Mouse (Mus musculus): ENCODE measurements around the gene Ankrd65. TPM values are rescaled to one million over a fixed set of nuclear protein-coding genes. Genes with fewer than 3 reads are reported as not detected.

Ankrd65 gene
- total and polyA plus RNA-seq, 3 experiments: not detected

DNA sequence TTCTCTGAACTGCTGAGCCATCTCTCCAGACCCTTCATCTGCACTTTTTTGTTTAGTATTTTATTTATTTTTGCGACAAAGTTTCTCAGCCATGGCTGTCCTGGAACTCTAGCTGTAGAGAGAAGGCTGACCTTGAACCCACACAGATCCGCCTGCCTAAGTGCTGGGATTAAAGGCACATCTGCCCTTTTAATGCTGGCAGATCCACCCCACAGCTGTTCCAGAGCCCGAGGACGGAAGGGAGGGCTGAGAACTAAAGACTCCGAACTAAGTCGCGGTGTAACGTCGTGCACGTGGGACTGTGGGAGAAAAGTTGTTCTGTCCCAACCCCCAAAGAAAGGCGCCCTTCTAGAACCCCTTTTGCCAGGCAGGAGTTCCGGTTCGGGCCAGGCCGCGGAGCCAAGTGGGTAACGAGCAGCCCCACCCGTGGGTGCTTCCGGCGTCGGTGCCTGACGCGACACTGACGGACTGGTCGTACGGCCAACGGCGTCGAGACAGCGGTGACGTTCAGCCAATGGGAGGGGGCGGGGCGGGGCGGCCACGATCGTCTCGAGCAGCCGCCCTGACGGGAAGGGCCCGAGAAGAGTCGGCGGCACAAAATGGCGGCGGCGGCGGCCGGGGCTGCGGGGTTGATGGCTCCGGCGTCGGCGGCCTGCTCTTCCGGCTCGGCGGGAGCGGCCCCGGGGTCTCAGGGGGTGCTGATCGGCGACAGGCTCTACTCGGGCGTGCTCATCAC lies 21.9 kb downstream of the Ankrd65 start, which contains the start of gene Ccnl2 (continued):
- peak; percentile 92 for TF ChIP-seq CHD2 (IDR thresholded peaks at IDR 0.05; ENCODE audit: low read length)
- TF ChIP-seq JUN (IDR thresholded peaks at IDR 0.05; ENCODE audit: insufficient read depth, low read depth, low read length): no peak
- TF ChIP-seq ETS1 (conservative IDR thresholded peaks at IDR 0.05; ENCODE audit: low read depth, low read length): 0 out of 2 replicates have a peak, but pooled peaks have one; percentile 14
- TF ChIP-seq MAX (IDR thresholded peaks at IDR 0.05; ENCODE audit: low read length): peak; percentile 95
- 0 out of 2 replicates have a peak, but pooled peaks have one; percentile 9 for TF ChIP-seq IRF4 (IDR thresholded peaks at IDR 0.05; ENCODE audit: low read depth, low read length)
- TF ChIP-seq ZNF384 (IDR thresholded peaks at IDR 0.05; ENCODE audit: low read depth, low read length): no peak
- no peak for TF ChIP-seq SMC3 (IDR thresholded peaks at IDR 0.05; ENCODE audit: low read depth, low read length)
- TF ChIP-seq KAT2A (IDR thresholded peaks at IDR 0.05; ENCODE audit: insufficient replicate concordance, low read length): peak; percentile 78; the same call in 1 of the 2 replicates
- no peak; the same call in 1 of the 2 replicates for TF ChIP-seq UBTF (IDR thresholded peaks at IDR 0.05; ENCODE audit: low read depth, low read length)
- no peak for TF ChIP-seq GABPA (IDR thresholded peaks at IDR 0.05; ENCODE audit: insufficient replicate concordance, low read depth, low read length)

DNA sequence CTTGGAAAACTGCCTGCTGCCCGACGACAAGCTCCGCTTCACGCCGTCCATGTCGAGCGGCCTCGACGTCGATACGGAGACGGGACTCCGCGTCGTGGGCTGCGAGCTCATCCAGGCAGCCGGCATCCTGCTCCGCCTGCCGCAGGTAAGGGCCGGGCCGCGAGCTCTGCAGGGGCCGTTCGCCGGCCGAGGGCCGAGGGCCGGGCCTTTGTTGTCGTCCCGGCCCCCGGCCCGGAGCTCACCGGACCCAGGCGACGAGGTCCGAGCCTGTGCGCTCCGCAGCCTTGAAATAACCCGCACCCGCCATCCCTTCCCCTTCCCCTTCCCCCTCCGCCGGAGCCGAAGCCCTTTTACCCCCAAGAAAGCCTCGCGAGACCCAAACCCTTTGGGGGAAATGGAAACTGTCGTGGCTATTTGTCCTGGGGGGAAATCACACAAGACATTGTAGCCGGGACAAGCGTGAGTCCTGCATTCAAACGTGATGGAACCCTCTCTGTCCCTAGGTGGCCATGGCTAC lies 22.5 kb downstream of the Ankrd65 start:
- in situ Hi-C loops (cut with MboI; ENCODE audit: low pct_ligation_motif_present, low pct_unique_long_range_greater_than_20kb, low sequenced_read_pairs) (no loop called here), dilution Hi-C loops (cut with MboI; ENCODE audit: extremely low pct_ligation_motif_present, extremely low pct_unique_long_range_greater_than_20kb, low sequenced_read_pairs) (no loop called here)
- Histone ChIP-seq H3K27me3 (replicated peaks) (no peaks in the 10 kb centered on the region), H3K9ac (ENCODE audit: insufficient read depth, low read depth) (peak overlapping the region; percentile 99), H3K79me2 (replicated peaks; ENCODE audit: control insufficient read depth, extremely low read depth, insufficient read depth, poor library complexity, severe bottlenecking) (peaks cover 45% of the 10 kb centered on the region), H3K4me1 (ENCODE audit: control insufficient read depth in 1 of 2, insufficient read depth in 2 of 2) (peaks cover 6 to 28% of the 10 kb centered on the region in 2 experiments), H3K4me3 (replicated peaks in 1 of 3; ENCODE audit: low read depth in 2 of 3, low read length in 2 of 3, poor library complexity in 1 of 3) (peak overlapping the region; percentile 82 to 100 (median 98)), H3K36me3 (replicated peaks in 1 of 2; ENCODE audit: control insufficient read depth in 1 of 2, insufficient read depth in 1 of 2, low read length in 1 of 2) (peaks cover 70 to 76% of the 10 kb centered on the region in 2 experiments), H3K9me3 (replicated peaks; ENCODE audit: low read length) (no peaks in the 10 kb centered on the region), H3K4me2 (ENCODE audit: insufficient read depth, low read depth, poor library complexity, severe bottlenecking) (peak overlapping the region; percentile 98; the same call in 1 of the 2 replicates), H3K27ac (ENCODE audit: insufficient read depth, low read depth) (peak overlapping the region; percentile 70)
- peak; percentile 89 for TF ChIP-seq CHD2 (IDR thresholded peaks at IDR 0.05; ENCODE audit: low read length)
- 0 out of 2 replicates have a peak, but pooled peaks have one; percentile 6 for TF ChIP-seq BHLHE40 (IDR thresholded peaks at IDR 0.05; ENCODE audit: low read depth, low read length)
- TF ChIP-seq UBTF (IDR thresholded peaks at IDR 0.05; ENCODE audit: low read depth, low read length): no peak
- TF ChIP-seq TBP (conservative IDR thresholded peaks at IDR 0.05; ENCODE audit: low read depth, low read length): 0 out of 2 replicates have a peak, but pooled peaks have one; percentile 29
- peak; percentile 54 for DNase-seq (ENCODE audit: extremely low read depth)

DNA sequence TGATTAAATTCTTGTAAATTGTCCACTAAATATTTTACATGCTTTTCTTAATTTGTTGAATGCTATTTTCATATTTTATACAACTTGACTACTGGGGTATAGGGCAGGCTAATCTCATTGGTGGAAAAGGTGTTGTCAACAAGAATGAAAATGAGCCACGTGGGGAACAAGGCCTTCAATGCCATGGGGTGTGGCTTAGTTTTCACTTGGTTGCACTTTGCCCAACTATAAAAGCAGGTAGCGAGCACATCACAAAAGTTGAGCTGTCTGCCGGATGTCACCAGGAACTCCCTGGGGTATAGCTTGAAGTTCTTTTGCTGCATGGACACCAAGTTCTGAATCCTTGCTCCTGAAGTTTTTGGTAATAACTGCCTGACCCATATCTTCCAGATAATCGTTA lies 27.3 kb downstream of the Ankrd65 start:
- in situ Hi-C loops (cut with MboI; ENCODE audit: low pct_ligation_motif_present, low pct_unique_long_range_greater_than_20kb, low sequenced_read_pairs) (no loop called here), dilution Hi-C loops (cut with MboI; ENCODE audit: extremely low pct_ligation_motif_present, extremely low pct_unique_long_range_greater_than_20kb, low sequenced_read_pairs) (no loop called here)
- TF ChIP-seq USF1 (IDR thresholded peaks at IDR 0.05; ENCODE audit: low read depth, low read length): no peak
- no peak for TF ChIP-seq HCFC1 (IDR thresholded peaks at IDR 0.05; ENCODE audit: low read depth, low read length)
- no peak for TF ChIP-seq BHLHE40 (IDR thresholded peaks at IDR 0.05; ENCODE audit: low read depth, low read length)
- no peak for TF ChIP-seq IRF4 (IDR thresholded peaks at IDR 0.05; ENCODE audit: low read depth, low read length)
- no peak for TF ChIP-seq E2F4 (IDR thresholded peaks at IDR 0.05; ENCODE audit: insufficient replicate concordance, low read depth, low read length)
- no peak for TF ChIP-seq UBTF (IDR thresholded peaks at IDR 0.05; ENCODE audit: low read depth, low read length)
- no peak for TF ChIP-seq POLR2AphosphoS2 (IDR thresholded peaks at IDR 0.05; ENCODE audit: low read depth, low read length)
- Histone ChIP-seq H3K36me3 (replicated peaks in 1 of 2; ENCODE audit: control insufficient read depth in 1 of 2, insufficient read depth in 1 of 2, low read length in 1 of 2) (peaks cover 76 to 88% of the 10 kb centered on the region in 2 experiments), H3K9me3 (replicated peaks; ENCODE audit: low read length) (no peaks in the 10 kb centered on the region), H3K27me3 (replicated peaks) (no peaks in the 10 kb centered on the region), H3K4me2 (ENCODE audit: insufficient read depth, low read depth, poor library complexity, severe bottlenecking) (no peak overlapping the region), H3K4me1 (ENCODE audit: control insufficient read depth in 1 of 2, insufficient read depth in 2 of 2) (peaks cover 6 to 21% of the 10 kb centered on the region in 2 experiments), H3K27ac (ENCODE audit: insufficient read depth, low read depth) (no peak overlapping the region), H3K4me3 (replicated peaks in 1 of 3; ENCODE audit: low read depth in 2 of 3, low read length in 2 of 3, poor library complexity in 1 of 3) (no peak overlapping the region), H3K79me2 (replicated peaks; ENCODE audit: control insufficient read depth, extremely low read depth, insufficient read depth, poor library complexity, severe bottlenecking) (peaks cover 57% of the 10 kb centered on the region), H3K9ac (ENCODE audit: insufficient read depth, low read depth) (no peak overlapping the region)
- DNase-seq (ENCODE audit: extremely low read depth): no peak
